Mouse (Mus musculus) left cerebral cortex, adult 2 months (tissue): ENCODE data around the gene Nhlrc2. TPM values are rescaled to one million over a fixed set of nuclear protein-coding genes. Genes with fewer than 3 reads are reported as not detected.

Experiments used
- DNase-seq, 2 experiments: peaks; one replicate each; pipeline ENCODE4 v3.0.0; 2021 to 2022; ENCODE audit warnings: low spot score in 2 of 2, mixed read lengths in 1 of 2; ENCODE audit errors: extremely low spot score in 1 of 2
- H3K27ac ChIP-seq: fragments of 200-600 bp; 2 replicates; pipeline ENCODE4 v1.8.1; 2022
- H3K4me3 ChIP-seq: fragments of 200-600 bp; 2 replicates; pipeline ENCODE4 v1.8.1; 2022
- CTCF ChIP-seq: fragments of 200-600 bp; IDR thresholded peaks from 2 replicates; pipeline ENCODE4 v1.8.1; 2022; ENCODE audit warnings: antibody characterized with exemption, mild to moderate bottlenecking, moderate library complexity
- intact Hi-C: fragments of 180-260 bp; cut with DNase I; formaldehyde crosslinking; loops from one replicate; pipeline ENCODE4 v1.15.1; 2025
- total RNA-seq, 2 experiments: library from RNA; stranded (reverse); gene quantifications; 2 replicates each; pipeline ENCODE4 v1.2.3; 2021

Gene Nhlrc2
- total RNA-seq, 2 experiments from 2014 or later: 13.1 to 15.1 TPM

- no peak overlapping the region for H3K4me3 ChIP-seq
- DNase-seq: no peak
- no peak for TF ChIP-seq CTCF
- intact Hi-C loops: no loop called here
- H3K27ac ChIP-seq: no peak overlapping the region
These were observed 83.4 kb downstream of the Nhlrc2 start for GRCm38 (mm10) chr19:56631451-56631901.

GRCm38 (mm10) chr19:56637035-56637683 lies 89.1 kb downstream of the Nhlrc2 start:
- DNase-seq: peak in 1 of 2 experiments; percentile 44
- intact Hi-C loops: loop anchor here (2.0 kb wide), 1 partner anchor 86 kb away; the partner anchor contains the start of gene Adrb1
- Histone ChIP-seq H3K4me3 (no peak overlapping the region), H3K27ac (no peak overlapping the region)
- TF ChIP-seq CTCF: no peak

GRCm38 (mm10) chr19:56637684-56638049 lies 89.6 kb downstream of the Nhlrc2 start:
- no peak overlapping the region for H3K27ac ChIP-seq
- intact Hi-C loops: loop anchor here (2.0 kb wide), 1 partner anchor 85 kb away; the partner anchor contains the start of gene Adrb1
- no peak for TF ChIP-seq CTCF
- DNase-seq: no peak
- no peak overlapping the region for H3K4me3 ChIP-seq

- peak; percentile 17 to 32 for DNase-seq
- TF ChIP-seq CTCF: no peak
- intact Hi-C loops: loop anchor here (5.0 kb wide), 1 partner anchor 50 kb away; no protein-coding TSS in a partner anchor
- H3K27ac ChIP-seq: peak overlapping the region; percentile 77
- no peak overlapping the region for H3K4me3 ChIP-seq
These were observed 99.5 kb downstream of the Nhlrc2 start for GRCm38 (mm10) chr19:56647451-56648120.

- no peak for TF ChIP-seq CTCF
- Histone ChIP-seq H3K4me3 (no peak overlapping the region), H3K27ac (no peak overlapping the region)
- no peak for DNase-seq
- intact Hi-C loops: no loop called here
These were observed 103.2 kb downstream of the Nhlrc2 start for GRCm38 (mm10) chr19:56651262-56651661.

GRCm38 (mm10) chr19:56652034-56652962 lies 104.2 kb downstream of the Nhlrc2 start:
- intact Hi-C loops: no loop called here
- peak overlapping the region; percentile 34 for H3K4me3 ChIP-seq
- H3K27ac ChIP-seq: no peak overlapping the region
- no peak for TF ChIP-seq CTCF
- DNase-seq: no peak

Other genes with a start within 250 kb of the Nhlrc2 start
- under 1 TPM; 0.63 to 0.87 TPM for gene Nrap, start 158.2 kb upstream of the Nhlrc2 start, total RNA-seq
- gene Casp7, start 151.1 kb upstream of the Nhlrc2 start, total RNA-seq: 1 to 10 TPM; 3.9 to 4.1 TPM
- gene Plekhs1, start 86.6 kb upstream of the Nhlrc2 start, total RNA-seq: under 1 TPM; 0.72 to 0.89 TPM
- gene Dclre1a, start within 50 bp of the Nhlrc2 start, total RNA-seq: 10 to 100 TPM in 1 of 2 experiments, 1 to 10 TPM in 1; 8.9 to 14.3 TPM
- gene Adrb1, start 173.9 kb downstream of the Nhlrc2 start, total RNA-seq: 10 to 100 TPM; 46.7 to 50.8 TPM